Mouse (Mus musculus) CH12F3 (cell line): ENCODE results near the gene Gm16253.

Experiments used
- in situ Hi-C: fragments of 300-500 bp; cut with MboI; formaldehyde crosslinking; loops from 2 replicates; pipeline ENCODE4 v1.14.3; 2020; ENCODE audit warnings: low sequenced_read_pairs

Gm16253 gene

GRCm38 (mm10) chr3:96556651-96557635 is 19.8 kb upstream of the Gm16253 start:
- in situ Hi-C loops = no loop called here

- in situ Hi-C loops = no loop called here
These were observed 19.1 kb upstream of the Gm16253 start, which contains the start of gene Txnip for GRCm38 (mm10) chr3:96557694-96558093. Gene Txnip, plus strand, starts transcription at chr3:96557957.

GRCm38 (mm10) chr3:96558159-96558558 is 18.6 kb upstream of the Gm16253 start:
- in situ Hi-C loops = no loop called here

DNA sequence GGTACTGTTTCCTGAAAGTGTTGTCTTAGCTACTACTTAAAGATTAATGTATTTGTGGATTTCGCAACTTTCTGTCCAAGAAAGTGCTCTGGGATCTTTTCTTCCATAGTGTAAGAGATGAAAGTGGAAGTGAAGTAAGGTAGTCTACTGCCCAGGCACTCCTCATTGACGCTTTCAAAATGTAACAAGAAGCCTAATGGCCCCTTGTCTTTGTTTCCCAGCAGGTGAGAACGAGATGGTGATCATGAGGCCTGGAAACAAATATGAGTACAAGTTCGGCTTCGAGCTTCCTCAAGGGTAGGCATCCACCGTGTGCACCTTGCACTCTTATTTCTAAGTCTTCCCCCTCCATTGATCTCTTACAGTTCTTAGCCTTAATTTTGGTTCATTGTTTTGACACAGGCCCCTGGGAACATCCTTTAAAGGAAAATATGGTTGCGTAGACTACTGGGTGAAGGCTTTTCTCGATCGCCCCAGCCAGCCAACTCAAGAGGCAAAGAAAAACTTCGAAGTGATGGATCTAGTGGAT is 18.1 kb upstream of the Gm16253 start:
- in situ Hi-C loops = no loop called here

DNA sequence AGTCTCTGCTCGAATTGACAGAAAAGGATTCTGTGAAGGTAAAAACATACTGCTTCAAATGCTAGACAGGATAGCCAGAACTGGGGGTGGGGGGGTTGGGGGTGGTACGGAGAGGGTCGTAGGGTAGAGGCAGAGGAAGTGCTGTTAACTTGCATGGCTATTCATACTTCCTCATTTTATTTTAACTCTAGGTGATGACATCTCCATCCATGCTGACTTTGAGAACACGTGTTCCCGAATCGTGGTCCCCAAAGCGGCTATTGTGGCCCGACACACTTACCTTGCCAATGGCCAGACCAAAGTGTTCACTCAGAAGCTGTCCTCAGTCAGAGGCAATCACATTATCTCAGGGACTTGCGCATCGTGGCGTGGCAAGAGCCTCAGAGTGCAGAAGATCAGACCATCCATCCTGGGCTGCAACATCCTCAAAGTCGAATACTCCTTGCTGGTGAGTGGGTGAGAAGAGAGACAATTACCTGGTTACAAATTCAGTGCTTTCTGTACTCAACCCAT is 17.3 kb upstream of the Gm16253 start:
- in situ Hi-C loops = no loop called here

- in situ Hi-C loops = no loop called here
These were observed 16.6 kb upstream of the Gm16253 start for GRCm38 (mm10) chr3:96559911-96560850.

GRCm38 (mm10) chr3:96560881-96561668 is 15.7 kb upstream of the Gm16253 start:
- in situ Hi-C loops = no loop called here

- in situ Hi-C loops = no loop called here
These were observed 14.7 kb upstream of the Gm16253 start for GRCm38 (mm10) chr3:96561946-96562681.

- in situ Hi-C loops = no loop called here
These were observed 13.5 kb upstream of the Gm16253 start for GRCm38 (mm10) chr3:96563267-96563666.

DNA sequence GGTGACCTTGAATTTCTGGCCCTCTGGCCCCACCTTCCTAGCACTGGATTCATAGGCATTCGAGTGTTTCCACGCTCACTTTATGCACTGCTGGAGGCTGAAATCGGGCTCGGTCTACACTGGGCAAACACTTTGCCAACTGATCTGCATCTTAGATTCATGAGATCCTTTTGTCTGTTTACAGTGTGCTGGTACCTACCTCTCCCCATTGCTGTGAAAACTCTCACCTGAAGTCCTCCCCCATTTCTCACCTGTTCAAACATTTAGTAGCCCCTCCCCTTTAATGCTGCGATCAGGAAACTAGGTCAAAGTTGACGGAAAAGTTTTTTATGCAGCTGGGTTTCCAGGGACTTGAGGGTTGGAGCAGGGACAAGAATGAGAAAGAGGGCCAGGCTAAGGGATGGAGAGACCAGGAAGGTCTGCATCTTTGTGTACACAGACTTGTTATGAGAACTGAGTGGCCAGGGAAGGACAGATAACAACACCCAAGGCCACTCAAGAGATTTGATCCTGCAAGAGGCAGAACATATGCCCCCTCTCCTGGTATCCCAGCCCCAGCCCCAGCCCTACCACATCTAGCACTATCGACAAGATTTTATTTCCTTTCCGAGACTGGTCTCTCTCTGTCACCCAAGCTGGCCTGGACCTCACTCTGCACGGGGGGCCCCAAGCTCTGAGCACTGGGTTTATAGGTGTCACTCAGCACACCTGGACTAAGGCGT is 12.7 kb upstream of the Gm16253 start:
- in situ Hi-C loops = no loop called here

- in situ Hi-C loops = no loop called here
These were observed 12.2 kb upstream of the Gm16253 start for GRCm38 (mm10) chr3:96564633-96565032.

DNA sequence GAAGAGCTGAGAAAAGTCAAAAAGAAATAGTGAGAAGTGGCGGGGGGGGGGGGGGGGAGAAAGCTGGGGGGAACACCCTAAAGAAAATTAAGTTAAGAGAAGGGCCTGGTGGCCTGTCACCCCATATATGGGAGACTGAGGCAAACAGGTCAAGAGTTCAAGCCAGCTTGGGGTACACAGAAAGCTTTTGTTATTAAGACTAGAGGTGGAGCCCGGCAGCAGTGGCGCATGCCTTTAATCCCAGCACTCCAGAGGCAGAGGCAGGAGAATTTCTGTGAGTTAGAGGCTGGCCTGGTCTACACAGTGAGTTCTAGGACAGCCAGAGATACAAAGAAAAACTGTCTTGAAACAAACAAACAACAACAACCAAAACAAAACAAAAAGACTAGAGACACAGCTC is 11.7 kb upstream of the Gm16253 start:
- in situ Hi-C loops = no loop called here

GRCm38 (mm10) chr3:96566661-96567450 is 9.9 kb upstream of the Gm16253 start:
- in situ Hi-C loops = no loop called here

DNA sequence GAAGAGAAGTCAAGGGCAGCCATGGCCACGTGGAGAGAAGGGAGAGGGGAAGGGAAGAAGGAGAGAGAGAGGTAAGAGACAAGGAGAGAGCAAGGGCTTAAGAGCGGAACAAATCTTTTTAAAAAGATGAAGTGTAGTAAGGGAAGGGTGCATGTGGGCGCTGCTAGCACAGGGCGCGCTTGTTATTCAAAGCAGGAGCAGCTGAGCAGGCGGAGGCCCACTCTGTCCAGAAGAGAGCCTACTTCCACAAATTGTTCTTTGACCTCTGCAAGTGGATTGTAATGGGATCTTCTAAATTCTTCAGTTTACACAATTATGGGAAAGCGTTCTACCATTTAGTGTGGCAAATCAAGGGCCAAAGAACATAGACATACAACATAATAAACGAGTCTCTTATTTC is 8.2 kb upstream of the Gm16253 start:
- in situ Hi-C loops = no loop called here

DNA sequence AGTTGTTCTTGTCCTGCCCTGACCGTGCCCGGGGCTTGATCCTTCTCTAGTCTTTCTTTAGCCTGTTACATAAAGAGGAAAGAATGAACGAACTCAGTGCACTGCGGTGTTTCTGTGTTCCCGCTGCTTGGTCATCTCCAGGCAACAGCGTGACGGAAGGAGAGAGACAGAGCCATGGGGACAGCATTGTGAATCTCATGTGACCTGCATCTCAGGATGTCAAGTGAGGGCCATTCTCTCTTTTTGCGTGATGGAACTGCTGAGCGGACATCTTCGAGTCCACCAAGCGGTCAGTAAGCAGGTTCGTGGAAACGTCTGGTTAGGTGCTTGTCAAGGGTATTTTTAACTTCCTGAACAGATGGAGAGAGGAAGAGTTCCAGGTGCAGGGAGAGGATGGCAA is 7.3 kb upstream of the Gm16253 start:
- in situ Hi-C loops = no loop called here

GRCm38 (mm10) chr3:96569966-96570605 is 6.7 kb upstream of the Gm16253 start:
- in situ Hi-C loops = no loop called here

GRCm38 (mm10) chr3:96570643-96571042 is 6.1 kb upstream of the Gm16253 start:
- in situ Hi-C loops = no loop called here

DNA sequence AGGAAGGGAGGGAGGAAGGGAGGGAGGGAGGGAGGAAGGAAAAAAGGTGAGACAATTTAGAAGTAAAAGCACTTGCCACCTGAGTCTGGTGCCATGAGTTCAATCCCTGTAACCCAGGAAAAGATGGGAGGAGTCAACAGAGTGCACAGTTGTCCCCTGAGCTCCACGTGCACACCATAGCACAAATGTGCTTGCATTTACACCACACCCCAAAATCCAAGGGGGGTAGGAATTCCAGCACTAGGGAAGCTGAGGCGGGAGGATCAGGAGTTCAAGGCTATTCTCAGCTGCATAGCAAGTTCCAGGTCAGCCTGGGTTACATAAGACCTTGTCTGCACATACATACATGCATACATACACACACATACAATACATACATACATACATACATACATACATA is 5.4 kb upstream of the Gm16253 start:
- in situ Hi-C loops = no loop called here
